Mouse (Mus musculus) retina, embryonic 14.5 days (tissue): Measurements from ENCODE around the gene Olfr1120.
"Not testable (repeated sequence)": the region's sequence is repeated elsewhere in the genome, so short reads cannot be mapped to it uniquely, and the experiment has no call there.

Experiments
- DNase-seq: peaks from one replicate; pipeline ENCODE4 v3.0.0-alpha.2; 2015; ENCODE audit warnings: low spot score

The Olfr1120 gene

GRCm38 (mm10) chr2:87354515-87354914 lies at the start of gene Olfr1120:
TSS of gene Olfr1120 (plus strand) at chr2:87354815.
- DNase-seq, result no peak

- no peak for DNase-seq
These were observed 47.3 kb upstream of the Olfr1120 start, which contains the start of gene Olfr1118 for GRCm38 (mm10) chr2:87307281-87307680. TSS of gene Olfr1118 (plus strand) at chr2:87307581.

DNA sequence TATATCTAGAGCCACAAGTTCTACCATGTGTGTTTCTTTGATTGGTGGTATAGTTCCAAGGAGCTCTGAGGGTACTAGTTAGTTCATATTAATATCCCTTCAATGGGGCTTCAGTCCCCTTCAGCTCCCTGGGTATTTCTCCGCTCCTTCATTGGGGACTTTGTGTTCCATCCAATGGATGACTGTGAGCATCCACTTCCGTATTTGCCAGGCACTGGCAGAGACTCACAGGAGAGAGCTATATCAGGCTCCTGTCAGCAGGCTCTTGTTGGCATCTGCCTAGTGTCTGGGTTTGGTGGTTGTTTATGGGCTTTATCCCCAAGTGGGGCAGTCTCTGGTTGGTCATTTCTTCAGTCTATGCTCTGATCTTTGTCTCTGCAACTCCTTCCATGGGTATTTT lies 5.5 kb downstream of the Olfr1120 start:
- DNase-seq, result not testable (repeated sequence)

- no peak for DNase-seq
These were observed 15.0 kb downstream of the Olfr1120 start, which contains the start of gene Olfr1121 for GRCm38 (mm10) chr2:87369595-87369994. TSS of gene Olfr1121 (plus strand) at chr2:87369895.

GRCm38 (mm10) chr2:87371726-87372125 lies 17.1 kb downstream of the Olfr1120 start:
- no peak for DNase-seq

DNA sequence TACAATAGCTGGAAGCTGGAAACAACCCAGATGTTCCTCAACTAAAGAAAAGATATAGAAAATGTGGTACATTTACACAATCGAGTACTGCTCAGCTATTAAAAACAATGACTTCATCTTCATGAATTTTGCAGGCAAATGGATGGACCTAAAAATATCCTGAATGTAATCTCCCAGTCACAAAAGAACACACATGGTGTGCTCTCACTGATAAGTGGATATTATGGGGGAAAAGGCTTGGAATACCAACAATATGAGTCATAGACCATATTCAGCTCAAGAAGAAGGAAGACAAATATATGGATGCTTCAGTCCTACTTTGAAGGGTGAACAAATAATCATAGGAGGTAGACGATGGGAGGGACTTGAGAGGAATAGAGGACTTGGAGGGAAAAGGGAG lies 29.3 kb downstream of the Olfr1120 start:
- no peak for DNase-seq

GRCm38 (mm10) chr2:87385549-87385948 lies 30.9 kb downstream of the Olfr1120 start, which contains the start of gene Olfr1122:
TSS of gene Olfr1122 (plus strand) at chr2:87385849.
- no peak for DNase-seq

DNA sequence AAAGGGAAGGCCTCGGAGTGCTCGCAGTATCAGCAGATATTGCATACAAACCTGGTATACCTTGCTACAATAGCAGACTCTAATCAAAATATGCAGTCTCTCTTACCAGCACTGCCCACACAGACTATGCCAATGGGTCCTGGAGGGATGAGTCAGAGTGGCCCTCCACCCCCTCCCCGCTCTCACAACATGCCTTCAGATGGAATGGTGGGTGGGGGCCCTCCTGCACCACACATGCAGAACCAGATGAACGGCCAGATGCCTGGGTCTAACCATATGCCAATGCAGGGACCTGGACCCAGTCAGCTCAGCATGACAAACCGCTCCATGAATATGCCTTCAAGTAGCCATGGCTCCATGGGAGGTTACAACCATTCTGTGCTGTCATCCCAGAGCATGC lies 39.0 kb downstream of the Olfr1120 start:
- DNase-seq, result not testable (repeated sequence)

GRCm38 (mm10) chr2:87394686-87395085 lies 40.1 kb downstream of the Olfr1120 start:
- DNase-seq, result not testable (repeated sequence)
